Mouse (Mus musculus) cerebellum, adult 2 months (tissue): Measurements from ENCODE around the gene Gins1. TPM values are rescaled to one million over a fixed set of nuclear protein-coding genes. Genes with fewer than 3 reads are reported as not detected.

Experiments used
- DNase-seq, 2 experiments: peaks; one replicate each; pipeline ENCODE4 v3.0.0; 2021
- H3K27ac ChIP-seq: fragments of 200-500 bp; 2 replicates; pipeline ENCODE4 v1.5.1; 2012; ENCODE audit warnings: low read length, control low read depth, inconsistent platforms; ENCODE audit not compliant: insufficient read depth
- H3K27me3 ChIP-seq: fragments of 200-500 bp; 2 replicates; pipeline ENCODE4 v1.6.1; 2012; ENCODE audit warnings: inconsistent platforms, mild to moderate bottlenecking, low read length, moderate library complexity; ENCODE audit not compliant: control insufficient read depth, insufficient read depth
- H3K4me1 ChIP-seq: fragments of 200-500 bp; 2 replicates; pipeline ENCODE4 v1.6.1; 2011; ENCODE audit warnings: low read length; ENCODE audit not compliant: control insufficient read depth, insufficient read depth
- H3K4me3 ChIP-seq: fragments of 200-500 bp; replicated peaks from 2 replicates; pipeline ENCODE3; 2011; ENCODE audit warnings: mild to moderate bottlenecking, low read depth, low read length, control low read depth; ENCODE audit not compliant: insufficient read depth
- POLR2A ChIP-seq: fragments of 200-500 bp; IDR thresholded peaks from 2 replicates; pipeline ENCODE4 v1.6.1; 2011; ENCODE audit warnings: low read length, control low read depth, borderline replicate concordance; ENCODE audit not compliant: insufficient read depth
- WGBS: fragments of 180-500 bp; shearing (Covaris S2); methylation state at CpG from one replicate; pipeline ENCODE4 v1.1.7; 2018; 5-methylcytosine and 5-hydroxymethylcytosine counted together
- polyA plus RNA-seq: library from polyadenylated mRNA; depleted of rRNA; stranded (reverse); fragments of >200 nt; gene quantifications from 2 replicates; pipeline ENCODE4 v1.2.3, GENCODE M21; 2012; rRNA removed

Gins1 gene
- polyA plus RNA-seq, 1 experiment = 1.3 TPM

- TF ChIP-seq POLR2A = no peak
- 76% methylated on average over 14 of the region's 14 CpGs for WGBS
- H3K4me1 ChIP-seq = no peaks in the 10 kb centered on the region
- no peaks in the 10 kb centered on the region for H3K27me3 ChIP-seq
- DNase-seq = no peak
- H3K27ac ChIP-seq = no peak overlapping the region
- no peak overlapping the region for H3K4me3 ChIP-seq
Observed at GRCm38 (mm10) chr2:150979861-150980620, 74.8 kb downstream of the Gins1 start.

Other genes with a start within 250 kb of the Gins1 start
- 15.4 and 15.7 TPM in 2 replicates for gene Acss1, start 236.9 kb upstream of the Gins1 start, polyA plus RNA-seq
- 0.06 TPM in 1 of 2 replicates, not detected in the other for gene Vsx1, start 216.0 kb upstream of the Gins1 start, polyA plus RNA-seq
- 50.8 and 54.5 TPM in 2 replicates for gene Entpd6, start 156.4 kb upstream of the Gins1 start, polyA plus RNA-seq
- 134 and 144 TPM in 2 replicates for gene Pygb, start 118.7 kb upstream of the Gins1 start, polyA plus RNA-seq
- gene Abhd12, start 659 bp upstream of the Gins1 start, polyA plus RNA-seq = 259 and 263 TPM in 2 replicates
- 4.7 and 5.9 TPM in 2 replicates for gene Ninl, start 134.0 kb downstream of the Gins1 start, polyA plus RNA-seq
- 16.3 and 16.9 TPM in 2 replicates for gene Nanp, start 134.0 kb downstream of the Gins1 start, polyA plus RNA-seq
- gene Gm14151, start 186.9 kb downstream of the Gins1 start, polyA plus RNA-seq = not detected in 2 replicates
- gene Gm14147, start 192.8 kb downstream of the Gins1 start, polyA plus RNA-seq = not detected in 2 replicates